Mouse (Mus musculus): ENCODE data around the gene Ankrd2. TPM values are rescaled to one million over a fixed set of nuclear protein-coding genes. Genes with fewer than 3 reads are reported as not detected.

Gene Ankrd2
- total RNA-seq (2023; ENCODE audit: inconsistent age): not detected in 4 replicates

GRCm38 (mm10) chr19:42035456-42036248 lies at the start of gene Ankrd2:
Ankrd2 (plus strand) TSS chr19:42036000.

GRCm38 (mm10) chr19:42045269-42046102 lies 9.7 kb downstream of the Ankrd2 start, which contains the start of gene Hoga1:
Hoga1 (plus strand) TSS chr19:42045610.

GRCm38 (mm10) chr19:42051948-42052347 lies 16.1 kb downstream of the Ankrd2 start, which contains the start of gene 4933411K16Rik:
4933411K16Rik (plus strand) TSS chr19:42052248.

GRCm38 (mm10) chr19:42086166-42086565 lies 50.4 kb downstream of the Ankrd2 start, which contains the start of gene Morn4:
Morn4 (minus strand) TSS chr19:42086357.

GRCm38 (mm10) chr19:42089748-42090595 lies 54.2 kb downstream of the Ankrd2 start, which contains the start of gene Pi4k2a:
Pi4k2a (plus strand) TSS chr19:42090470.

Other genes with a start within 250 kb of the Ankrd2 start
- 3.0 to 3.7 TPM (median 3.3 TPM) in 4 replicates for gene Arhgap19, start 234.0 kb upstream of the Ankrd2 start, total RNA-seq (2023; ENCODE audit: inconsistent age)
- 33.1 to 39.4 TPM (median 36.8 TPM) in 4 replicates for gene Frat1, start 206.0 kb upstream of the Ankrd2 start, total RNA-seq (2023; ENCODE audit: inconsistent age)
- gene Frat2, start 187.9 kb upstream of the Ankrd2 start, total RNA-seq (2023; ENCODE audit: inconsistent age): 36.5 to 41.7 TPM (median 38.4 TPM) in 4 replicates
- 34.8 to 39.3 TPM (median 37.1 TPM) in 4 replicates for gene Rrp12, start 139.8 kb upstream of the Ankrd2 start, total RNA-seq (2023; ENCODE audit: inconsistent age)
- gene Pgam1, start 124.1 kb upstream of the Ankrd2 start, total RNA-seq (2023; ENCODE audit: inconsistent age): 86.8 to 97.9 TPM (median 93.3 TPM) in 4 replicates
- gene Exosc1, start 102.6 kb upstream of the Ankrd2 start, total RNA-seq (2023; ENCODE audit: inconsistent age): 40.0 to 50.6 TPM (median 46.0 TPM) in 4 replicates
- 28.6 to 39.4 TPM (median 35.1 TPM) in 4 replicates for gene Zdhhc16, start 102.5 kb upstream of the Ankrd2 start, total RNA-seq (2023; ENCODE audit: inconsistent age)
- 67.2 to 95.1 TPM (median 86.5 TPM) in 4 replicates for gene Mms19, start 54.8 kb upstream of the Ankrd2 start, total RNA-seq (2023; ENCODE audit: inconsistent age)
- 5.3 to 9.2 TPM (median 6.3 TPM) in 4 replicates for gene Ubtd1, start 54.2 kb upstream of the Ankrd2 start, total RNA-seq (2023; ENCODE audit: inconsistent age)
- not detected in 4 replicates for gene Hoga1, start 9.6 kb downstream of the Ankrd2 start, total RNA-seq (2023; ENCODE audit: inconsistent age)
- not detected in 4 replicates for gene 4933411K16Rik, start 16.2 kb downstream of the Ankrd2 start, total RNA-seq (2023; ENCODE audit: inconsistent age)
- not detected in 4 replicates for gene Morn4, start 50.4 kb downstream of the Ankrd2 start, total RNA-seq (2023; ENCODE audit: inconsistent age)
- gene Pi4k2a, start 54.5 kb downstream of the Ankrd2 start, total RNA-seq (2023; ENCODE audit: inconsistent age): 42.6 to 49.7 TPM (median 45.9 TPM) in 4 replicates
- gene Avpi1, start 93.1 kb downstream of the Ankrd2 start, total RNA-seq (2023; ENCODE audit: inconsistent age): 2.2 to 5.8 TPM (median 3.4 TPM) in 4 replicates
- gene Marveld1, start 111.4 kb downstream of the Ankrd2 start, total RNA-seq (2023; ENCODE audit: inconsistent age): 0.45 to 1.2 TPM (median 0.84 TPM) in 4 replicates
- 72.1 to 92.5 TPM (median 83.6 TPM) in 4 replicates for gene Zfyve27, start 128.0 kb downstream of the Ankrd2 start, total RNA-seq (2023; ENCODE audit: inconsistent age)
- not detected in 4 replicates for gene Sfrp5, start 166.3 kb downstream of the Ankrd2 start, total RNA-seq (2023; ENCODE audit: inconsistent age)
- not detected in 4 replicates for gene Golga7b, start 211.6 kb downstream of the Ankrd2 start, total RNA-seq (2023; ENCODE audit: inconsistent age)

All from B cell, adult (primary cell).